Mouse (Mus musculus) testis, adult 2 months (tissue): Measurements from ENCODE around the gene Auts2.

Experiments
- CTCF ChIP-seq: fragments of 200-500 bp; IDR thresholded peaks from 2 replicates; pipeline ENCODE4 v1.5.1; 2012; ENCODE audit warnings: low read depth, mild to moderate bottlenecking, inconsistent platforms, low read length, moderate library complexity; ENCODE audit not compliant: control insufficient read depth, insufficient read depth, insufficient replicate concordance
- POLR2A ChIP-seq: fragments of 200-500 bp; IDR thresholded peaks from 2 replicates; pipeline ENCODE4 v1.6.1; 2012; ENCODE audit warnings: low read depth, mild to moderate bottlenecking, inconsistent platforms, low read length, moderate library complexity; ENCODE audit not compliant: control insufficient read depth

GRCm38 (mm10) chr5:132466427-132467363, 76.4 kb downstream of the Auts2 start:
- TF ChIP-seq POLR2A (no peak), CTCF (no peak)
